Mouse (Mus musculus): ENCODE results near the gene Prkd3. TPM values are rescaled to one million over a fixed set of nuclear protein-coding genes. Genes with fewer than 3 reads are reported as not detected.

Gene Prkd3
- total and polyA plus RNA-seq, 3 experiments, result 0.16 TPM; not detected in 2

DNA sequence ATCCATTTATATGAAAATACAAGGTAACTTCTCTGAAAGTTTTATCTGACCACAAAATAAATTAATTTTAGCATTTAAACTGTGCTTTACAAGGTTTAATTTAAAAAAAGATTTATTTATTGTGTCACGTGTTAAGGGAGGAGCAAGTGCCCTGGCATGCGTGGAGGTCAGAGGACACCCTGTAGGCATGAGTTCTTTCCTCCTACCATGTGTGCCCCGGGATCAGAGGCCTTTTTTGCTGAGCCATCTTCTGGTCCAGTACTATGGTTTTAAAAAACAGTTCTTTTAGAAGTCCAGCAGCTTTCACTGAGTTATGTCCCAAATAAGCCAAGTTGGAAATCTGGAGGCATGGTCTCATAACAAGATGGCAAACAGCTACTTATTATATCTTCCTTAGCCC, 36.9 kb downstream of the Prkd3 start:
- TF ChIP-seq GATA1 (IDR thresholded peaks at IDR 0.05; ENCODE audit: borderline replicate concordance, low read length) (no peak), POLR2AphosphoS5 (IDR thresholded peaks at IDR 0.05; ENCODE audit: insufficient replicate concordance, low read depth, low read length) (no peak), GATA2 (IDR thresholded peaks at IDR 0.05; ENCODE audit: borderline replicate concordance, low read depth, low read length) (no peak), TAL1 (conservative IDR thresholded peaks at IDR 0.05; ENCODE audit: low read depth, low read length) (no peak), CTCF (IDR thresholded peaks at IDR 0.05; ENCODE audit: low read depth, low read length) (no peak)
- Histone ChIP-seq H3K4me3 (ENCODE audit: low read depth, low read length) (no peak overlapping the region), H3K4me1 (ENCODE audit: insufficient read depth, low read depth, low read length) (no peaks in the 10 kb centered on the region), H3K9me3 (replicated peaks) (no peaks in the 10 kb centered on the region), H3K27me3 (ENCODE audit: insufficient read depth, low read length) (no peaks in the 10 kb centered on the region), H3K36me3 (replicated peaks) (no peaks in the 10 kb centered on the region)
- DNase-seq (ENCODE audit: low spot score) (no peak), ATAC-seq (ENCODE audit: extremely low read depth, insufficient number of reproducible peaks, low FRiP score, poor library complexity, severe bottlenecking) (no peak)

GRCm38 (mm10) chr17:78983166-78983565, 37.5 kb downstream of the Prkd3 start:
- Histone ChIP-seq H3K4me3 (ENCODE audit: low read depth, low read length) (no peak overlapping the region), H3K9me3 (replicated peaks) (no peaks in the 10 kb centered on the region), H3K4me1 (ENCODE audit: insufficient read depth, low read depth, low read length) (no peaks in the 10 kb centered on the region), H3K27me3 (ENCODE audit: insufficient read depth, low read length) (no peaks in the 10 kb centered on the region), H3K36me3 (replicated peaks) (no peaks in the 10 kb centered on the region)
- no peak for TF ChIP-seq CTCF (IDR thresholded peaks at IDR 0.05; ENCODE audit: low read depth, low read length)
- no peak for TF ChIP-seq GATA2 (IDR thresholded peaks at IDR 0.05; ENCODE audit: borderline replicate concordance, low read depth, low read length)
- no peak for TF ChIP-seq POLR2AphosphoS5 (IDR thresholded peaks at IDR 0.05; ENCODE audit: insufficient replicate concordance, low read depth, low read length)
- no peak for TF ChIP-seq TAL1 (conservative IDR thresholded peaks at IDR 0.05; ENCODE audit: low read depth, low read length)
- TF ChIP-seq GATA1 (IDR thresholded peaks at IDR 0.05; ENCODE audit: borderline replicate concordance, low read length), result no peak
- ATAC-seq (ENCODE audit: extremely low read depth, insufficient number of reproducible peaks, low FRiP score, poor library complexity, severe bottlenecking), result no peak
- no peak for DNase-seq (ENCODE audit: low spot score)

DNA sequence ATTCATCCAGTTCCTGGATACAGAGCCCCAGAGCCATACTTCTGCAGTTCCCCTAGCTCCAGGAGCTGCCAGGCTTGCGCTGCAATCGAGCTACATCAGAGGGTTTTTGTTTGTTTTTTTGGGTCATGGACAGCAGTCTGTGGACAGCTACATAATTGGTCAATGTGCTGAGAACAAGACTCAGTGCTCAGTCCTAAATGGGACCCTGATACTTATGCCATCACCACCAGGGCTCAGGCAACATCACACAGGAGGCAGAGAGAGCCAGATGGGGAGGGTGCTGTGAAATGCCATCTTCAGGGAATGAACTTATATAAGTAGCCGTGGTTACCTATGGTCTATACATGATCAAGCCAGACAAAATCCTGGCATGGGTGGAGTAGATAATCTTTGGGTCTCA, 52.1 kb downstream of the Prkd3 start:
- Histone ChIP-seq H3K4me3 (ENCODE audit: low read depth, low read length) (no peak overlapping the region), H3K9me3 (replicated peaks) (no peaks in the 10 kb centered on the region), H3K36me3 (replicated peaks) (no peaks in the 10 kb centered on the region), H3K4me1 (ENCODE audit: insufficient read depth, low read depth, low read length) (no peaks in the 10 kb centered on the region), H3K27me3 (ENCODE audit: insufficient read depth, low read length) (peaks cover 4% of the 10 kb centered on the region; the same call in 1 of the 2 replicates)
- DNase-seq (ENCODE audit: low spot score), result no peak
- ATAC-seq (ENCODE audit: extremely low read depth, insufficient number of reproducible peaks, low FRiP score, poor library complexity, severe bottlenecking), result no peak
- TF ChIP-seq GATA1 (IDR thresholded peaks at IDR 0.05; ENCODE audit: borderline replicate concordance, low read length), result no peak
- TF ChIP-seq CTCF (IDR thresholded peaks at IDR 0.05; ENCODE audit: low read depth, low read length), result no peak
- no peak for TF ChIP-seq TAL1 (conservative IDR thresholded peaks at IDR 0.05; ENCODE audit: low read depth, low read length)
- TF ChIP-seq GATA2 (IDR thresholded peaks at IDR 0.05; ENCODE audit: borderline replicate concordance, low read depth, low read length), result no peak
- TF ChIP-seq POLR2AphosphoS5 (IDR thresholded peaks at IDR 0.05; ENCODE audit: insufficient replicate concordance, low read depth, low read length), result no peak

DNA sequence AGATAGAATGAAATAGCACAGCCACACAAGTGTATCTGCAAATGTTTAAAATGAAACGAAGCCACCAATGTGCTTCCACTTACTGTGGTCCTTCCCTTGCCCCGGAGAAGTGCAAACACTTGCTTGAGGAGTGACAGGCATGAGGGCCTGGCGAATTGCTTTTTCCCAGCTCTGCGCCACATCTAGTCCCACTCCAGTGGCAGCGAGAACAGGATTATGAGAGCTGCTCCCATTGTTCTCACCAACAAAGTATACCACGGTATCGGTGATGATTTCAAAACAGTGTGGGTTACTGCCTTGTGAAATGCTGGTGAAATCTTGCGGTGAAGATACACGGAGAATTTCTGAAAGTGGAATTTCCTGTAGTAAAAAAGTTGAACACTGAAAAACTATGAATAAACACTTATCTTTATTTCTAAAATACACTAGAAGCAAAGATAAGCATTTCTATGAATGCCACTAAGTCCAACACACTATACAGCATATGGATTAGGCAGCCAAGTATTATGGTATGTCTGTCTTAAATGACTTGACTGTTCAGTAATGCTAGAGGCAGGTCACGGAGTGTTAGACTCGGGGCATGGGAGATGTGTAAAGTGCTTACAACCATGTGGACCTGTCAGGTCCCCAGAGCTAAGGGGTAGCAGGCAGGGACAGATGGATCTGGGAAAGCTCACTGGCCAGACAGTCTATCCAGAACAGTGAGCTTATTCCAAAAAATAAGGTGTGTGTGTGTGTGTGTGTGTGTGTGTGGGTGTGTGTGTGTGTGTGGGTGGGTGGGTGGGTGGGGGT, 54.3 kb downstream of the Prkd3 start:
- ATAC-seq (ENCODE audit: extremely low read depth, insufficient number of reproducible peaks, low FRiP score, poor library complexity, severe bottlenecking) (no peak), DNase-seq (ENCODE audit: low spot score) (no peak)
- Histone ChIP-seq H3K27me3 (ENCODE audit: insufficient read depth, low read length) (peaks cover 4% of the 10 kb centered on the region; the same call in 1 of the 2 replicates), H3K9me3 (replicated peaks) (no peaks in the 10 kb centered on the region), H3K4me3 (ENCODE audit: low read depth, low read length) (no peak overlapping the region), H3K4me1 (ENCODE audit: insufficient read depth, low read depth, low read length) (no peaks in the 10 kb centered on the region), H3K36me3 (replicated peaks) (no peaks in the 10 kb centered on the region)
- TF ChIP-seq POLR2AphosphoS5 (IDR thresholded peaks at IDR 0.05; ENCODE audit: insufficient replicate concordance, low read depth, low read length), result no peak
- TF ChIP-seq CTCF (IDR thresholded peaks at IDR 0.05; ENCODE audit: low read depth, low read length), result no peak

GRCm38 (mm10) chr17:78964387-78964786, 56.2 kb downstream of the Prkd3 start:
- no peaks in the 10 kb centered on the region for H3K4me1 ChIP-seq (ENCODE audit: insufficient read depth, low read depth, low read length)
- no peak for ATAC-seq (ENCODE audit: extremely low read depth, insufficient number of reproducible peaks, low FRiP score, poor library complexity, severe bottlenecking)
- H3K36me3 ChIP-seq (replicated peaks), result no peaks in the 10 kb centered on the region
- DNase-seq (ENCODE audit: low spot score), result no peak
- no peaks in the 10 kb centered on the region for H3K9me3 ChIP-seq (replicated peaks)
- no peak overlapping the region for H3K4me3 ChIP-seq (ENCODE audit: low read depth, low read length)
- no peak for TF ChIP-seq GATA2 (IDR thresholded peaks at IDR 0.05; ENCODE audit: borderline replicate concordance, low read depth, low read length)
- no peak for TF ChIP-seq CTCF (IDR thresholded peaks at IDR 0.05; ENCODE audit: low read depth, low read length)
- TF ChIP-seq POLR2AphosphoS5 (IDR thresholded peaks at IDR 0.05; ENCODE audit: insufficient replicate concordance, low read depth, low read length), result no peak
- no peak for TF ChIP-seq TAL1 (conservative IDR thresholded peaks at IDR 0.05; ENCODE audit: low read depth, low read length)
- no peak for TF ChIP-seq GATA1 (IDR thresholded peaks at IDR 0.05; ENCODE audit: borderline replicate concordance, low read length)
- H3K27me3 ChIP-seq (ENCODE audit: insufficient read depth, low read length), result no peaks in the 10 kb centered on the region

- no peaks in the 10 kb centered on the region for H3K36me3 ChIP-seq (replicated peaks)
- no peak for TF ChIP-seq POLR2AphosphoS5 (IDR thresholded peaks at IDR 0.05; ENCODE audit: insufficient replicate concordance, low read depth, low read length)
- no peak for TF ChIP-seq CTCF (IDR thresholded peaks at IDR 0.05; ENCODE audit: low read depth, low read length)
- TF ChIP-seq GATA1 (IDR thresholded peaks at IDR 0.05; ENCODE audit: borderline replicate concordance, low read length), result no peak
- no peak for TF ChIP-seq GATA2 (IDR thresholded peaks at IDR 0.05; ENCODE audit: borderline replicate concordance, low read depth, low read length)
- no peak for TF ChIP-seq TAL1 (conservative IDR thresholded peaks at IDR 0.05; ENCODE audit: low read depth, low read length)
- DNase-seq (ENCODE audit: low spot score) (no peak), ATAC-seq (ENCODE audit: extremely low read depth, insufficient number of reproducible peaks, low FRiP score, poor library complexity, severe bottlenecking) (no peak)
- H3K9me3 ChIP-seq (replicated peaks), result no peaks in the 10 kb centered on the region
- H3K4me1 ChIP-seq (ENCODE audit: insufficient read depth, low read depth, low read length), result no peaks in the 10 kb centered on the region
- H3K27me3 ChIP-seq (ENCODE audit: insufficient read depth, low read length), result no peaks in the 10 kb centered on the region
- no peak overlapping the region for H3K4me3 ChIP-seq (ENCODE audit: low read depth, low read length)
Measured at GRCm38 (mm10) chr17:78959473-78959872, 61.1 kb downstream of the Prkd3 start.
